Mouse (Mus musculus) midbrain, postnatal 0 days (tissue): Measurements from ENCODE around the gene Orai3. TPM values are rescaled to one million over a fixed set of nuclear protein-coding genes. Genes with fewer than 3 reads are reported as not detected.
A peak's percentile ranks its signal among the peaks of the same experiment; 100 is the strongest.

ENCODE experiments used
- ATAC-seq: fragments of 200-750 bp; cut with Nextera tagmentation; 2 replicates; pipeline ENCODE4 v1.8.0; 2017; ENCODE audit warnings: moderate number of reproducible peaks, mild to moderate bottlenecking, moderate TSS enrichment, moderate library complexity; ENCODE audit not compliant: low FRiP score
- DNase-seq: peaks from one replicate; pipeline ENCODE4 v3.0.0-alpha.2; 2015; ENCODE audit warnings: low spot score
- H3K27ac ChIP-seq: fragments of 300-500 bp; sonication (generic); 2 replicates; pipeline ENCODE4 v1.5.1; 2014; ENCODE audit warnings: low read depth, mild to moderate bottlenecking, low read length, mixed read lengths
- H3K27me3 ChIP-seq: fragments of 300-500 bp; sonication (generic); 2 replicates; pipeline ENCODE4 v1.6.1; 2014; ENCODE audit warnings: low read length, control low read depth, mixed read lengths; ENCODE audit not compliant: insufficient read depth
- H3K36me3 ChIP-seq: fragments of 300-500 bp; sonication (generic); 2 replicates; pipeline ENCODE4 v1.6.1; 2014; ENCODE audit warnings: low read length, control low read depth, mixed read lengths; ENCODE audit not compliant: insufficient read depth
- H3K4me1 ChIP-seq: fragments of 300-500 bp; sonication (generic); 2 replicates; pipeline ENCODE4 v1.6.1; 2014; ENCODE audit warnings: mild to moderate bottlenecking, control low read depth, antibody characterized with exemption, low read length, mixed read lengths; ENCODE audit not compliant: insufficient read depth
- H3K4me2 ChIP-seq: fragments of 300-500 bp; sonication (generic); 2 replicates; pipeline ENCODE4 v1.6.1; 2014; ENCODE audit warnings: low read depth, mild to moderate bottlenecking, low read length, mixed read lengths; ENCODE audit not compliant: poor library complexity, severe bottlenecking
- H3K4me3 ChIP-seq: fragments of 300-500 bp; sonication (generic); 2 replicates; pipeline ENCODE4 v1.5.1; 2014; ENCODE audit warnings: low read depth, mild to moderate bottlenecking, low read length, moderate library complexity
- H3K9ac ChIP-seq: fragments of 300-500 bp; sonication (generic); replicated peaks from 2 replicates; pipeline ENCODE4 v1.6.1; 2014; ENCODE audit warnings: mild to moderate bottlenecking, low read length, moderate library complexity, mixed read lengths; ENCODE audit not compliant: poor library complexity, severe bottlenecking
- H3K9me3 ChIP-seq: fragments of 300-500 bp; sonication (generic); 2 replicates; pipeline ENCODE4 v1.6.1; 2016; ENCODE audit warnings: low read length, control low read depth
- CTCF ChIP-seq: IDR thresholded peaks from 2 replicates; pipeline ENCODE4 v1.5.1; 2016; ENCODE audit warnings: antibody characterized with exemption, mild to moderate bottlenecking
- WGBS: fragments of 180-500 bp; shearing (Covaris S2); extraction: QIAGEN DNeasy Blood & Tissue Kit; methylation state at CpG from one replicate; pipeline ENCODE4 v1.1.7; 2014; 5-methylcytosine and 5-hydroxymethylcytosine counted together
- polyA plus RNA-seq: library from polyadenylated mRNA; unstranded; fragments of >200 nt; fragmentation: Nextera tagmentation; extraction: Ambion mirVana; gene quantifications from 2 replicates; pipeline ENCODE4 v1.2.1, GENCODE M21; 2015
- total RNA-seq: library from RNA; depleted of rRNA; stranded (reverse); fragments of >200 nt; gene quantifications from 2 replicates; pipeline ENCODE4 v1.2.3, GENCODE M21; 2014

Gene Orai3
- total and polyA plus RNA-seq, 2 experiments from 2014 or later = 10.0 to 17.6 TPM

- no peak overlapping the region for H3K4me2 ChIP-seq
- H3K9me3 ChIP-seq = no peaks in the 10 kb centered on the region
- H3K9ac ChIP-seq = no peak overlapping the region
- no peak overlapping the region for H3K27ac ChIP-seq
- H3K4me1 ChIP-seq = no peaks in the 10 kb centered on the region
- ATAC-seq (no peak), DNase-seq (no peak)
- peaks cover 67% of the 10 kb centered on the region for H3K36me3 ChIP-seq
- 80% methylated on average over 10 of the region's 10 CpGs for WGBS
- no peak for TF ChIP-seq CTCF
- H3K27me3 ChIP-seq = no peaks in the 10 kb centered on the region
- no peak overlapping the region for H3K4me3 ChIP-seq
Observed at GRCm38 (mm10) chr7:127810650-127811049, 41.0 kb downstream of the Orai3 start.

DNA sequence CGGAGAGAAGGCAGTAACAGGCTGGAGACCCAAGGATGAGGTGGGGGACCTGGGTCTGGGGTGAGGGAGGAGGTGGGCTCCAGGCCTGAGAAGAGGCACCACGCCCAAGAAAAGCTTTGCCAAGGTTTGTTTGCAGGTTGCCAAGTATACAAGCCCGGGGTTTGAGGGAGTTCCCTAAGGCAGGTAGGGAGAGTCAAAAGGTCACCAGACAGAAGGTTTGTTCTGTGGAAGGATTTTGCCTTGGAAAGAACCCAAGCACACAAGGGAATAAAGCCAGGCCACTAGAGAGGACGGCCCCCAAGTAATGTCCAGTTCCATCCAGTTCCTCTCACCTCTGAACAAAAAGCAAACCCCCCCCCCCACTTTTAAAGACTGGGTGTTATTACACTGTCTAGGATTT is 41.6 kb downstream of the Orai3 start:
- ATAC-seq (no peak), DNase-seq (no peak)
- H3K4me3 ChIP-seq = no peak overlapping the region
- no peaks in the 10 kb centered on the region for H3K9me3 ChIP-seq
- H3K9ac ChIP-seq = no peak overlapping the region
- H3K4me1 ChIP-seq = no peaks in the 10 kb centered on the region
- WGBS = 93% methylated on average over 4 of the region's 4 CpGs
- H3K36me3 ChIP-seq = peaks cover 66% of the 10 kb centered on the region
- TF ChIP-seq CTCF = no peak
- no peaks in the 10 kb centered on the region for H3K27me3 ChIP-seq
- H3K27ac ChIP-seq = no peak overlapping the region
- no peak overlapping the region for H3K4me2 ChIP-seq

DNA sequence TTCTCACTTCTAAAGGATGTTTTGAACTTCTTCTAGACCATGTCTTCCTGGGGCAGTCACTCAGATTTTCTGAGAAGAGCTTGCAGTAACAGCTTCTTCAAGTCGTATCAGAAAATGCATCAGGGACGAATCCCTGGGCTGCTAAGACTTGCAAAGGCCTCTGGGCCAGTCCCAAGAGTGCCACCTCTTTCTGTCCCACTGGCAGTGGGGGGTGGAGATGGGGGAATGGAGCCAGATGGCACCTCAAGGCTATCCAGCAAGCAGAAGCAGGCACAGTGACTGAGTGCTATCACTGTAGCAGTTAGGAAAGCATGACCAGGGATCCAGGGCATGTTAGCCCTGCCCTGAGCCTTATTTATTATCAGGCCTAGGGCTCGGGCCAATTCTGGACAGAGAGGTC is 42.7 kb downstream of the Orai3 start:
- DNase-seq (no peak), ATAC-seq (no peak)
- H3K9ac ChIP-seq = no peak overlapping the region
- no peaks in the 10 kb centered on the region for H3K4me1 ChIP-seq
- 87% methylated on average over 3 of the region's 3 CpGs for WGBS
- TF ChIP-seq CTCF = no peak
- H3K4me2 ChIP-seq = no peak overlapping the region
- no peaks in the 10 kb centered on the region for H3K27me3 ChIP-seq
- H3K4me3 ChIP-seq = no peak overlapping the region
- H3K9me3 ChIP-seq = no peaks in the 10 kb centered on the region
- peaks cover 60% of the 10 kb centered on the region for H3K36me3 ChIP-seq
- no peak overlapping the region for H3K27ac ChIP-seq

- H3K27ac ChIP-seq = no peak overlapping the region
- ATAC-seq (no peak), DNase-seq (no peak)
Observed at GRCm38 (mm10) chr7:127813821-127814220, 44.2 kb downstream of the Orai3 start.

GRCm38 (mm10) chr7:127814241-127814921 is 44.8 kb downstream of the Orai3 start:
- Histone ChIP-seq H3K9me3 (no peaks in the 10 kb centered on the region), H3K27me3 (no peaks in the 10 kb centered on the region), H3K4me2 (no peak overlapping the region), H3K4me3 (no peak overlapping the region), H3K27ac (no peak overlapping the region), H3K4me1 (no peaks in the 10 kb centered on the region), H3K9ac (no peak overlapping the region), H3K36me3 (peaks cover 50% of the 10 kb centered on the region)
- ATAC-seq (no peak), DNase-seq (peak; percentile 65)
- no peak for TF ChIP-seq CTCF
- 83% methylated on average over 19 of the region's 19 CpGs for WGBS

More at GRCm38 (mm10) chr7:127813821-127814220, 44.2 kb downstream of the Orai3 start:
- Histone ChIP-seq H3K27me3 (no peaks in the 10 kb centered on the region), H3K4me2 (no peak overlapping the region), H3K4me3 (no peak overlapping the region), H3K9me3 (no peaks in the 10 kb centered on the region), H3K36me3 (peaks cover 56% of the 10 kb centered on the region), H3K9ac (no peak overlapping the region), H3K4me1 (no peaks in the 10 kb centered on the region)
- WGBS = 86% methylated on average over 4 of the region's 4 CpGs
- TF ChIP-seq CTCF = no peak

GRCm38 (mm10) chr7:127815116-127815665 is 45.6 kb downstream of the Orai3 start:
- H3K4me1 ChIP-seq = no peaks in the 10 kb centered on the region
- H3K36me3 ChIP-seq = peaks cover 42% of the 10 kb centered on the region
- H3K27ac ChIP-seq = no peak overlapping the region
- DNase-seq (no peak), ATAC-seq (no peak)
- 93% methylated on average over 15 of the region's 15 CpGs for WGBS
- H3K4me2 ChIP-seq = no peak overlapping the region
- H3K4me3 ChIP-seq = no peak overlapping the region
- H3K9ac ChIP-seq = no peak overlapping the region
- TF ChIP-seq CTCF = no peak
- H3K27me3 ChIP-seq = no peaks in the 10 kb centered on the region
- no peaks in the 10 kb centered on the region for H3K9me3 ChIP-seq
